Mouse (Mus musculus) heart, postnatal 0 days (tissue): ENCODE data around the gene Slc6a21.

ENCODE experiments used
- CTCF ChIP-seq: IDR thresholded peaks from 2 replicates; pipeline ENCODE4 v1.5.1; 2016; ENCODE audit warnings: antibody characterized with exemption, control low read depth, low read depth
- EP300 ChIP-seq: IDR thresholded peaks from 2 replicates; pipeline ENCODE4 v1.6.1; 2016; ENCODE audit warnings: antibody characterized with exemption, low read depth

DNA sequence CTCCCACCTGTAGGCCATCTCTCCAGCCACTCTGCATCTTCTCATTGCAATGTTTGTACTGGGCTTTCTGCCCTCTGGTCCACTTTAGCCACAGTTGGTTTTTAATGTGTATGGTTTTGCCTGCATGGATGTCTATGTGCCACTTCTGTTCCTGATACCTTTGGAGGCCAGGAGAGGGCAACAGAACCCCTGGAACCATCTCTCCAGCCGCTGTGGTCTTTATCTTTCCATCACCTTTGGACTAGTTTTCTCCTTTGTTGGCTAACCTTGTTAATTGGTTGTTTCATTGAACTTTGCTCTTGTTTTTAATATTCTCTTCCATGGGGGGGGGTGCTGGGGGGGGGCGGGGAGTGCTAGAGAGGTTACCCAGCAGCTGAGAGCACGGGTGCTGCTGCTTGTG is 13.0 kb upstream of the Slc6a21 start:
- TF ChIP-seq CTCF (no peak), EP300 (no peak)
